Mouse (Mus musculus): Measurements from ENCODE around the gene Tbc1d25. TPM values are rescaled to one million over a fixed set of nuclear protein-coding genes. Genes with fewer than 3 reads are reported as not detected.

Gene Tbc1d25
- polyA plus RNA-seq (2012; rRNA removed): 12.0 TPM in 2 replicates

DNA sequence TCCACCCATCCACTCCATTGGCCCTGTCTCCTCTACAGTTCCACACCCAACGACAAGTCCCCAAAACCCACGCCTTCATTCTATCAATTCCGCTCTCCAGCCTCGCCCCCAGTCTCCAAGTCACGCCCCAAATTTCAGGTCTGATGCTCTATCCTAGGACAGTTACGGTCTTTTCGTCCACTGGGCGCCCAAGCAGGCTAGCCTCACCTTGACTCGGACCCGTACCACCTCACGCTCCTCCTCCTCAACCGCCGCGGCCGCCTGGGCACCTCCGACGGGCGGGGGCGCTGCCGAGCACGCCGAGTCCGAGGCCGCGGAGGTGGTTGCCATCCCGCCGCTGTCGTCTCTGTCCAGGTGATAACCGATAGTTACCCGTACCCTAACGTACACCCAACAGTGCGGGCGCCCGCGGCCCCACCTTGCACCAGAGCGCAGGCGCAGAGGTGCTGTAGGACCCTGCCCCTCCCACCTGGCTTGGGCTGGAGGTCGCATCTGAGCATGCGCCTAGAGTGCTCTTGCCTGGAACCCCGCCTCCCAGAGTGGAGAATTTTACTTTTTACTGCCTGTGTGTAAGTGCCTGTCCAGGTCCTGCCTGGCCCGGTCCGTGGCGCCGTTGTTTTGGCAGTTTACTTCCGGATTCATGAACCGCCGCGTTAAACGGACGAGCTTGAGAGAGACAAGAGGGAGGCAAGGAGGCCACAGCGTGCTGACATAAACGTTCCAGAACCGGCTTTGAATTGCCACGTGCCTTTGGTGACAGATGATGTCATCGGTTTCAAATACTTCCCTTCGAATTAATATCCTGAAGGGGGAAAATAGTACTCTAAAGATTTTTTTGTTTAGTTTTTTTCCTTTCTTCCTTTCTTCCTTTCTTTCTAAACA, at the start of gene Tbc1d25:
Tbc1d25 (minus strand) TSS at position 678 of the 882 bp plus-strand sequence.
- DNase-seq (ENCODE audit: low read depth): no peak

- no peak for DNase-seq (ENCODE audit: low read depth)
Observed at GRCm38 (mm10) chrX:8223473-8223872, 47.5 kb upstream of the Tbc1d25 start.

DNA sequence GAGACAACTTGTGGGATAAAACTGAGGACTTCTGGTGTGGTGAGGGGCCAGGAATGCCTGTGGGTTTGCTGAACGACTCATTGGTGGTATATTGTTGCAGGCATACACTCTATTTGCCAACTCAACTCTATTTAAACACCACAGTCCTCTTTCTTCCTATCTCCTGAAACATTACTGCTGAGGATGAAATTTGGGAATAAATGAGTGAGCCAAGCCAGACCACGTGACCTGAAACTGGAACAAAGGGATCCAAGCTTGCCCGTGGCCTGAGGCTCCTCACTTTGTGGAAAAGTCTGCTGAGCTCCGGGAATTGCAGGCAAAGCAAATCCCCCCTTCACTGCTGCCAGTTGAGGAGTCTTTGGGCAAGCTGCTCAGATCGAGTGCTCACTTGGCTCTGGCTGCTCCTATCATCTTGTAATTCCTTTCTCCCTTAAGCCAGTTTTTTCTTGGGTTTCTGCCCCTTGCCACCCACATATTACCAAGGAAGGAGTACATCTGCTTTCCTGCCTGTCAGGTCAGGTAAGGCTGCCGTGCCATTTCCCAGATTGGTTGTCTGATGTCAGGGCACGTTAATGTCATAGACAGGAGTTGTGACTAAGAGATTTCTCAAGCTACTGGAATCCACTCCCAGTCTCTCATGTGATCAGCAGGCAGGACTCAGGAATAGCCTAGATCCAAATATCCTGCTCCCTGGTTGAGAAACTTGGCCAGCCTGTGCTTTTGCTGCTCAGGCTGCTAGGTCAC, 46.9 kb upstream of the Tbc1d25 start:
- peak; percentile 86 for DNase-seq (ENCODE audit: low read depth)

GRCm38 (mm10) chrX:8222296-8222677, 46.3 kb upstream of the Tbc1d25 start:
- no peak for DNase-seq (ENCODE audit: low read depth)

- no peak for DNase-seq (ENCODE audit: low read depth)
Observed at GRCm38 (mm10) chrX:8219651-8220050, 43.7 kb upstream of the Tbc1d25 start.

GRCm38 (mm10) chrX:8218114-8218513, 42.1 kb upstream of the Tbc1d25 start:
- no peak for DNase-seq (ENCODE audit: low read depth)

- DNase-seq (ENCODE audit: low read depth): no peak
Observed at GRCm38 (mm10) chrX:8217383-8217782, 41.4 kb upstream of the Tbc1d25 start.

DNA sequence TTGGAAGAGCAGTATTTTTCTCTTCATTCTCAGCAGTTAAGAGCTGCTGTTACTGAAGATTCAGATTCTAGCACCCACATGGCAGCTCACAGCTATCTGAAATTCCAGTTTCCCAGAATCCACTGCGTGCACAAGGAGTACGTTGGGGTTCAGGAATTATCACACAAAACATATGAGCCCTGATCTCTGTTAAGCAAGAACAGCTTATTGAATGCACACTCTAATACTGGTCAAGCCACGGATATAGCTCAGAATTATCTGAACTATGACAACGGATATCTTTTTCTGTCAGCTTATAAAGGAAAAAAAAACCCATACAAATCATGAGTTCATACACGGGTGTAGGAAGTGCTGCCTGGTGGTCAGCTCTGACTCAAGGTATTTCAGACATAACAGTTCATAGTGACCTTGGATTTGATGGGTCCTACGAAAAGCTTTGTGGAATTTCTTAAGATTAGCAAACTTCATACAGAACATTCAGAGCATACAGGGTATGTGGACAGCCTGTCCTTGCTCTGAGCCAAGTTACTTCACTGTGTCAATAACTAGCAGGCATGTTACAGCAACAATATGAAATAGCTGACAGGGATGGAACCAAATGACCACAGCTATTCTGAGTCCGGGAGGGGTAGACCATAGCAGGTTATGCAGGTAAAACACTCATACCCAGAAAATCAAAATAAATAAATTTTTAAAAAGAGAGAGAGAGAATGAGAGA, 35.7 kb upstream of the Tbc1d25 start:
- DNase-seq (ENCODE audit: low read depth): no peak

- no peak for DNase-seq (ENCODE audit: low read depth)
Observed at GRCm38 (mm10) chrX:8209720-8210119, 33.7 kb upstream of the Tbc1d25 start.

DNA sequence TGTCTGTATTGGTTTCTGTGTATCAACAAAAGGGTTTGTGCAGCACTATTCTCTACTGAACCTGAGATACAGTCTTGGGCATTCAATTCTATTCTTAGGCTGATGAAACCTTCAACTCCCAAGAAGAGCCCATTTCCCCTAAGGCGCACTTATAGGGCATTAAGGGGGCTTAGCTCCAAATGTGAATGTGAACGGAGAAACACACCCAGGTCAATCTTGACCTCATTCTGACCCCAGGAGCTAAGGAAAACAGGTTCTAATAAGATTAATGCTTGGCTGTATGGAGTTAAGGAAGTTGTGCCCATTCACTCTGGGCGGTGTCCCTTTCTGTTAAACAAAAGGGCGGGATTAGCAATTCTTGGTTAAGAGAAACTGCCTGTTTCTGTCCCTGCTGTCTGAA, 31.2 kb upstream of the Tbc1d25 start:
- DNase-seq (ENCODE audit: low read depth): no peak

DNA sequence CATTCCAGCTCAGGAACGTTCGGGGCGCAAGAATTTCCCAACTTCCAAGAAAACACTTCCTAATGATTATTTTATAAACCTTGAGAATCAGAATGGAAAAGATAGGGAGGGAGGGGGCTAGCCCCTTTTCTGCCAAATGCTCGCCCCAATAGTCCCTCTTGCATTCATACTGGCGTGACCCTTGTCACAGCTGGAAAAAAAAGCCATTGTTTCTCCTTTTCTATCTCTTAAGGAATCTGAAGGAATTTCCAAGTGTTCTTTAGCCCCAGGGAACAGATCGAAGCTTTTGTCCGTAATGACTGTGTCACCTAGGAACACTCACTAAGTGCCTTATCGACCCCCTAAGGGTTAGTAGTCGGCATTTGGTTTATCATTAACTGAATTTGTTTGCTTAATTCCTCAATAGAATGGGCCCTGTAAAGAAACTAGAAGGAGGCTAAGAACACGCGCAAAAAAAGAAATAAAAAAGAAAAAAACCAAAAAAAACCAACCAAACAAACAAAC, 30.8 kb upstream of the Tbc1d25 start:
- DNase-seq (ENCODE audit: low read depth): no peak

DNA sequence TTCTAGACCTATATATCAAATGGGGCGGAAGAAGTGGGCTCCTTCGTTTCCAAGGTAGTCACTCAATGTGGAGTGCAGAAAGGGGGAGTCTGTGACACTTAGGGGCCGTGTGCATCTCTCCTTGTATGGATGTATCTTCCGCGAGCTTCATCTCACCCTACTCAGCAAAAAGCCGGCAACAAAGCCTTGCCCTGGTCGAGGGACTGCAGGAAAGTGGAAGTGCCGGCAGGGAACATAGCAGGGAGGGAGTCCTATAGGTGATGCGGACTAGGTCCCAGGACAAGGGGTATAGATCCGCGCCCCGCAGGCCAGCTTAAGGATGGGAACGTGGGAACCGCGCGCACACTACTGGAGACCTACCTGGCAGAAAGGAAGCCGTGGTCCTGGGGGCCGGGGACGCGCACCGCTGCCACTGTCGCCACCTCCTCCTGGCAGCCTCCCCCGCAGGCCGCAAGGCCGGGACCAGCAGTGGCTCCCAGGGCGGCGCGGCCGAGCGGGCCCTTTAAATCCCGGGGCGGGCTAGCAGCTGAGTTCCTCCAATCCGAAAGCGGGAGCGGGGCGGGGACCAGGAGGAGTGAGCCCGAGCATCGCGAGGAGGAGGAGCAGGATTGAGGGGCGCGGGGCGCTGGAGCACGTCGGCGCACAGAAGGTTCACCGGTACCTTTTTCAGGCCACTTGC, 30.2 kb upstream of the Tbc1d25 start, which contains the start of gene Porcn:
Porcn (minus strand) TSS at position 511 of the 679 bp plus-strand sequence.
- no peak for DNase-seq (ENCODE audit: low read depth)

DNA sequence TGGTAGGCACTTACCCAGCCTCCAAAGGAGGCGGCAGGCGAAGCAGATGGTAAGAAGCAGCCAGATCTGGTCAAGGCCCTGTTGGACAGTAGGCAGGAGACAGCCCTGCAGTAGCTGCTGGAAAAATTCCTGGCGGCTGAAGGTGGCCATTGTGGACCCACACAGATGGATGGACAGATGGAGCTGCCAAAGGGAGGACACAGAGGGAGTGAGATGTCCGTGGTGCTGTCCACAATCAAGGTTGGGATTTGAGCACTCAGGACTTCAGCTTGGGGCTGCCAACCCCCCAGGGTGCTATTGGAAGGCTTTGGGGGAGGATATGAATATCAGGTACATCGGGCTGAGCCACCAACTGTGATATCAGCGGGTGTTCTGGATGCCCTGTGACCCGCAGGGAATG, 29.6 kb upstream of the Tbc1d25 start:
- DNase-seq (ENCODE audit: low read depth): no peak

DNA sequence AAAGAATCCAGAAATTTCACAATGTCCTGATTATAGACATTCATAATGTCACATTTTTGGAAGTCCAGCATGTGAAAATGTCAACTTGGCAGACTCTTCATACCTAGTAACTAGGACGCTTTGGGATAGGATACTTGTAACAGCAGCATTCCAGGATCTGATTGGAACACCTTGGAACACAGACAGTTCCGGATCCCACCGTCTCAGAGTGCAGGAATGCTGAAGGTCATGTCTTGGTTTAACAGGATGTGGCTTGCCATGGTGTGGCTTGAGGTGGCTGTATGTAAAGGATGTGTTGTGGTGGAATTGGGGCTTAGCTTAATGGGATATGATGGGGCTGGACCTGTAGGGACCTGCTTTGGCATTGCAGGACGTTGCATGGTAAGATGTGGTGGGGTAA, 29.1 kb upstream of the Tbc1d25 start:
- DNase-seq (ENCODE audit: low read depth): no peak

- no peak for DNase-seq (ENCODE audit: low read depth)
Observed at GRCm38 (mm10) chrX:8204076-8204475, 28.1 kb upstream of the Tbc1d25 start.

- no peak for DNase-seq (ENCODE audit: low read depth)
Observed at GRCm38 (mm10) chrX:8203105-8203504, 27.1 kb upstream of the Tbc1d25 start.

GRCm38 (mm10) chrX:8193419-8193723, 17.4 kb upstream of the Tbc1d25 start, which contains the start of gene Ebp:
TSS of gene Ebp (minus strand) at chrX:8193512.
- DNase-seq (ENCODE audit: low read depth): no peak

- no peak for DNase-seq (ENCODE audit: low read depth)
Observed at GRCm38 (mm10) chrX:8192640-8193418, 16.8 kb upstream of the Tbc1d25 start.

DNA sequence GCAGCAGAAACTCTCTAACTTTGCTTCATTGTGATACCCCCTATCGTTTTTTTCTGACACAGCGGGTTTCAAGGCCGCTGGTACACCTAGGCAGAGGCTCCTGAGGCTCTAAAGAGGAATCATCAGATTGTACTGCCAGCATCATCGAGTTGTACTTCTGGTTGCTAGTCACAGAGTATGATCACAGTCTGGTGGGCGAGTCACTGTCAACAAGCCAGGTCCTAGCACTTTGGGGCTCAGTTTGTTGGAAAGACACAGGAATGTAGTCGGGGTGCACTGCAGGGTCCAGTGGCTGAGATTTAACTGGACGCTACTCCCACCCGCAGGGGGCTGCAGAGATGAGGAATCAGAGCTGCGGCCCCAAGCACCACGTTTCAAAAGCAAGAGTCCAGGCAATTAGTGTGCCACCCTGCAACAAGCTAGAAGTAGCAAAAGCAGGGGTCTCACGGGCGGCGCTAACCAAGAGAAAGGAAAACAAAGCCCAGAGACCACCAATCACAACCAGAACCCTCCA, 16.2 kb upstream of the Tbc1d25 start:
- no peak for DNase-seq (ENCODE audit: low read depth)

GRCm38 (mm10) chrX:8182871-8183540, 7.0 kb upstream of the Tbc1d25 start:
- DNase-seq (ENCODE audit: low read depth): no peak
